Mouse (Mus musculus) adrenal gland (tissue): Measurements from ENCODE around the gene Ldb3.

Source experiments
- intact Hi-C: fragments of 180-260 bp; cut with DNase I; formaldehyde crosslinking; loops from one replicate; pipeline ENCODE4 v1.15.1; 2025
- long read RNA-seq, 2 experiments: library from polyadenylated mRNA; unstranded; transcript quantifications; one replicate each; pipeline ENCODE4 v2.0.0; 2020; ENCODE audit warnings: borderline replicate concordance in 1 of 2; ENCODE audit not compliant: insufficient replicate concordance in 1 of 2

The Ldb3 gene
- long read RNA-seq, experiment 1, result 0 reads
- long read RNA-seq, experiment 2, partial matches to known transcripts, result 0 of 1 reads
- long read RNA-seq, experiment 2, other reads (novel, unspliced or antisense), result 1 of 1 reads

DNA sequence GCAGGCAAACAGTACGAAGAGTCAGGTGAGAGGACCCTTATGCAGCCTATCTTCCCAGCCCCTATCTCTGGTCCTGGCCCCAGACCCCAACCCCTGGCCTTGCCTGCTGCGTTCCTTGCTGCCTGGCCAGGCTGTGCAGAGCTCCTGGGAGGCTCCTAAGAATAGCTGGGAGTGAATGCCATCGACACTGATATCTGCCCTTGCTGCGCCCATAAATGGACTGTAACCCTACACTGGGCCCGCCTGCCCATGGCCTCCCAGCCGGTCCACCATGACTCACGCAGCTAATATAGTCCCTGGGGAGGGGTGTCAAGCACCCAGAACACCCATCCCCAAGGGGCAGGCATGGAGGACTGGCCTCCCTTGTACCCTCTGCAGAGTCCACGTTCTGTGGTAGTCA, at the start of gene Ldb3:
TSS of gene Ldb3 (minus strand) at position 185 of the 400 bp plus-strand sequence.
- intact Hi-C loops, result no loop called here

DNA sequence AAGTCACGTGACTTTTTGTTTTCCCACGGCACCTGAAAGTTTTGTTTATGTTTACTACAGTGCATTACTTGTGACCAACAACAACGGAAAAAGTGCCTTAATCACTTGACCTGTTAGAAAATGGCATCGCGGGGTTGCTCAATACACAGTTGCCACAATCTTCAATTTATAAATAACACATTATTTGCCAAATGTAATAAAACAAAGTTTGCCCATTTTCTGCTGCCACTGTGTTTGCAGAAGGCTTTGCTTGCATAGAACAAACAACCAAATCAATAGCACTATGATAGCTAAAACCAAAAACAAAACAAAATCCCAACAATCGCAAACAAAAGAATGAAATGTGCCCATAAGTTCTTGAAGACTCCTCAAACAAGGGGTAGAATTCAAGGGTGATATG, 47.2 kb upstream of the Ldb3 start:
- intact Hi-C loops, result no loop called here

DNA sequence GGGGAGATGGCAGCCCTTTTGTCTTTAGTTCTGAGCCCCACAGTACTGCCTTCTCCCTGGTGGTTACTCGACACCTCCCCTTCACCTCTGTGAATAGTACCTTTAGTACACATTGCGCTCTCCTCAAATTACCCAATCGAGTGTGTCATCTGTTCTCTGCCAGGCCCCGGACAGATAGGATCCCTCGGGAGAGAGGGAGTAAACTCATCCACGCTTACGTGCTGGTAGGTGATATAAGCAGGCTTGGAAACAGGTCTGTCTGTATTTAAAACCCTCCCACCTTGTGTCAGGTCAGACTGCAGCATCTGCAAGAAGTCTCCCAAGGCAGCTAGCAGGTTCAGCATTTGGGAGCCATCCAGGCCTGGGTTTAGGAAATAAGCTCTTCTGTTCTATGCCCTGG, 46.7 kb upstream of the Ldb3 start:
- intact Hi-C loops, result no loop called here

DNA sequence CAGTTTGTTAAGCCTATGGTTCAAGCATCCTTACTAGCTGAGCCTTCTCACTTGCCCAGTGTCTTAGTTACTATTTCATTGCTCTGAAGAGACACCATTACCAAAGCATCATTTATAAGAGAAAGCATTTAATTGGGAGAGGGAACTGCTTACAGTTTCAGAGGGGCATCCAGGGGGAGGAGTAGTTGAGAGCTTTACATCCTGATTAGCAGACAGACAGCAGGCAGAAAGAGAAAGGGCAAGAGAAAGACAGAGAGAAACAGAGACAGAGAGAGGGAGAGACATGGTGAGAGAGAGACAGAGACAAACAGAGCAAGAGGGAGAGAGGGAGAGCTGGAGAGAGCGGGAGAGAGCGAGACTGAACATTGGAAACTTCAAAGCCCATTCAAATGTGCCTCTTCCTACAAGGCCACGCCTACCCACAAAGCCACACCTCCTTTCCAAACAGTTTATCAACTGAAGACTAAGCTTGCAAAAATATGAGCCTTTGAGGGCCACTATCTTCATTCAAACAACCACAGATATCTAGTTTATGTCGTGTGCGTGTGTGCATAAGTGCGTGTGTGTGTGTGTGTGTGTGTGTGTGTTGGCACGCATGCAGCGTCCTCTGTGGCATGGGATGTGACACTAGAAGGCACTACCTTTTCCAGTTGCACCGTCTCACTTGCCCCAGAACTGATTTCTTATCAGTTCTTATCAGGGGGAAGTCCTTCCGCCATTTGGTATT, 44.4 kb upstream of the Ldb3 start:
- intact Hi-C loops, result no loop called here

DNA sequence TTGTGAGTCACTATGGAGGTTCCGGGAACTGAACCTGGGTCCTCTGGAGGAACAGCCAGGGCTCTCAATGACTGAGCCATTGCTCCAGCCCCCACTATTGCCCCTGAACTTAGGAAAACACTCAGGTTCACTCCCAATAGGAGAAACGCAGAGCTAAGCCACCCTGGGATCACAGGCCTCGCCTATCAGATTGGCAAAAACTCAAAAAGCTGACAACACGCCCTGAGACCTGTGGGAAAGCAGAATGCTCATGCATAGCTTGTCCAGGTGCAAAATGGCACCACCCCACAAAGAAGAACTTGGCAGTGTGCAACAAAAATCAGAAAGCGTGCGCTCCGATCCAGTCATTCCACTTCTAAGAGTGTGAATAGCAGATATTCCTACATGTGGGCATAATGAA, 38.3 kb upstream of the Ldb3 start:
- intact Hi-C loops, result no loop called here

DNA sequence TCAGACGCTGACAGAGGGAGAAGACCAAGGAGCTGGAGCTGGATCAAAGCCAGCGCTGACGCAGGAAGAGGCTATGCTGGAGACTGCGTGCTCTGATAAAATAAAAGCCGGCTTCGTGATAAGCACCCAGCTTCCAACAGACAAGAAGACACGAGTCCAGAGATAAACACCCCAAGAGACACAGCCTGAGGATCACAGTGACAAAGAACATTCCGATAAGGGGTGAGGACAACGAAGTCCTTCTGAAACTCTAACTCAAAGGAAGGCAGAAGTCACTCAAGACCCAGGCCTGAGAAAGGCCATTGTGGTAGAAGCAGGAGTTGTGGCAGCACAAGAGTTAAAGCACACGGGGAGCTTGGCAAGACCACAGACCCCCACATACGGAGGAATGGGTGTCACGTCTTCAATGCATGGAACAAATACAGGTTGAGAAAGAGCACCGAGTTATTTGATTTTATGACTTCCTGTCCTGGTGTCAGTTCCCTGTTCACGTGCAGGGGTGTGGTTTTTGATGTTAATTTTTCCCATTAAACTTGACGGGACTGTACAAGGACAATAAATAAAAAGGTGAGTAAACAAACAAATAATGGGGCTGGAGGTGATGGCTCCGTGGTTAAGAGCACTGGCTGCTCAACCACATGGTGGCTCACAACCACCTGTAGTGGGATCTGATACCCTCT, 35.2 kb upstream of the Ldb3 start:
- intact Hi-C loops, result loop anchor here (5.0 kb wide), 1 partner anchor 49 kb away; the partner anchor contains the start of gene Wapl

DNA sequence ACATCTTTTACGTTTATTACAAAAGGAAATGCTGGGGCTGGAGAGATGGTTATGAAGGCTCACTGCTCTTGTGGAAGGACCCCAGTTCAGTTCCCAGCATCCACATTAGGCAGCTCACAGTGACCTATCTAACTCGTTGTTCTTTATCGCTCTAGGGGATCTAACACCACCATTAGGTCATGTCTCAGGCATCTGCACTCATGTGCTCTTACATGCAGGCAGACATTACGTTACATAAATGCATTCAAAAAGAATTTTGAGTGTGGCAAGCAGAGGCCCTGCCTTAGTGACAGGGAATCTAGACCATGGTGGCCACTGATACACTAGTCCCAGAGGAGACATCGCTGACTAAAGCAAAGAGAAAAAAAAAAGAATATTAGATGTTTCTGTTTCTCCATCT, 34.6 kb upstream of the Ldb3 start:
- intact Hi-C loops, result loop anchor here (5.0 kb wide), 1 partner anchor 49 kb away; the partner anchor contains the start of gene Wapl

DNA sequence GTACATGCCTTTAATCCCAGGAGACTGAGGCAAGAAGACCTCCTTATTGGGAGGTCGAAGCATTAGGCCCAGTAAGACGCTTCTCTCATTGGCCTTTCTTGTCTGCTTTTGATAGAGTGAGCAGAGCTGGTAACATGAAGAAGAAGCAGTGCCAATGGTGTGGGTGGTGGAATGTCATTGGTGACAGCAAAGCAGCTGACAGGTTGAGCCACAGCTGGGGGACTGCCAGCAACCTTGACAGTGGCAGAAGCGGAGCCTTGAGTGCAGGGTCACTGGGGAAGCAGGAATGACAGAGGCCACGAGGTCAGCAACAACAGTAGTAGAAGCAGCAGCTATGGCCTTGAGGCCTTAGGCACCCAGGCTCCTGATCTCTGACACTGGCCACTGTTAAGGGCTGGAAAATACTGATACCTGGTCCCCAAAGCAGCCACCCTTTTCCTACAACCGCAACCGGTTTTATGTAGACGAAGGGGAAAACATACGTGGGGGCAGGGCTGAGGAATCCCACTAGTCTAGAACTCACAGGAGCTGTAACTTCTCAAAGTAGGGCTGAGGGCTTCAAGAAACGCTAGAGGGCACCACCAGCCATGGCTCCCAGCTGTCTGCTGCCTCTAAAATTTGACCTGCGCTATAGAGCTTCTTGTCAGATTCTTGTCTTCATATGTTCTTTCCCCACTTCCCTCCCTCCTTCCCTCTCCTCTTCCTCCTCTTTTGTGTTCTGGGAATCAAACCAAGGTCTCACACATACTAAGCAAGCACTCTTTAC, 32.3 kb upstream of the Ldb3 start:
- intact Hi-C loops, result loop anchor here (2.0 to 5.0 kb wide), 2 partner anchors 52 to 148 kb away; partner anchors contain the start of gene Wapl

DNA sequence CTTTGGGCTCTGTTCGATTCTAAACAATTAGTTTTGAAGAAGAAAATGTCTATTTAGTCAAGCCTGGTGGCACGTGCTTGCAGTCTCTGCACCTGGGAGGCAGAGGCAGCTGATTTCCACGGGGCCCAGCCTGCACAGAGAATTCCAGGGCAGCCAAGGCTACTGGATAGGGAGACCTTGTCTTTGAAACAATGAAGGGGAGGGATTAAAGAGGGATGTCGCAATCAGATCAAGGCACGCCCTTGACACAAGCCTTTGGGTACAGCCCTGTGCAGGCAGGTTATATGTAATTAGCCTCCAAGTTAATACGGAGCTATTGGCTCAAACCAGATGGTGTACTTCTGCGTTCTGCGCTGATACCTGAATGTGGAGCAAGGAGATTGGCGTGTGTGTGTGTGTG, 30.3 kb upstream of the Ldb3 start:
- intact Hi-C loops, result no loop called here

DNA sequence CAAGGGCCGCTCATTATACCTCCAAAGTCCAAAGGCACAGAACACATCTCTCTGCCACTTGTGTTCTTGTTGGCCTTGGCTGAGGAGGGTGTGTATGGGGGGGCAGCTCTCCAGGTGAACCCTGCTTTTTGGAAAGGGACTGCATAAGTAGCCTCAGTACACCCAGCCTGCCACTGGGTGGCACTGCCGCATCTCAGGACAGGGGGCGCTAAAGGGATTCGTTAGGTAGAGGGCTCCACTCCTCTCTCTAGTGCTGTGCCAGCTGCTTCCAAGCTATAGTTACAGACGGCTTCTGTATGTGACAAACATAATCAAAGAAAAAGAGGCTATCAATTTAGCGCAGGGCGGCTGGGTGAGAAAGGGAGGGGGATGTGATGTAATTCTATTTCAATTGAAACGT, 28.3 kb upstream of the Ldb3 start:
- intact Hi-C loops, result loop anchor here (2.0 kb wide), 1 partner anchor 162 kb away; no protein-coding TSS in a partner anchor

DNA sequence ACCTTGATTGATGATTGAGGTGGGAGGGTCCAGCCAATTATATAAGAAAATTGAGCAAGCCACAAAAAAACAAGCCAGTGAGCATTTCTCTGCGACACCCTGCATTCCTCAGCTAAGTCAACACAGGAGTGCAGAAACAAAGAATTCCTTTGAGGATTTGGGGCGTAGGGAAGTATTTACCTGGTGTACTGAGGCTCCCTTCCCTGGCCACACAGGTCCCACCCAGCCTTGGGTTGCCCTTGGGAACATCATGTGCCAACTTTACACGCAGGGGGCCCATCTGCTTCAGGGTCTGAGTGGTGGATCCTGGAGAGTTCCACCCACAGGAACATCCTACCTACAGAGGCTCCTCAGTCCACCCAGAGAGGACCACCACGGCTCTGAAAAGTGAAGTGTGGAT, 27.1 kb upstream of the Ldb3 start:
- intact Hi-C loops, result loop anchor here (2.0 kb wide), 1 partner anchor 163 kb away; no protein-coding TSS in a partner anchor

DNA sequence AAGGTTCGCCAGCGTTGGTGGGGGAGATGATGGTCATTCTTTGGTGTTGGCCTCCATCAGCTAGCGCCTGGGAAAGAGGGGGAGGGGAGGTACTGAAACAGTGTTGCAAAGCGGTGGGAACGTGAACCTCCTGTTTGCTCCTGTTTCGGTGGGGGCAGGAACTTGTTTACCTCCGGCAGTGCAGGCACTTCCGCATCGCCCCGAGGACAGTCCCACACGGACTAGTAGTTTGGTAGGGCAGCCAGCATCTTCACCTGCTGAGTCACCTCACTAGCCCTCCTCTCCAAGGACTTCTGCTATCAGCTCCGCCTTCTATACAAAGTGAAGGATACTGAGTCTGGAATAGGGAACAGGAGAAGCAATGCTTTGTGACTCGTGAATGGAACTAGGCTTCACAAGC, 26.6 kb upstream of the Ldb3 start:
- intact Hi-C loops, result no loop called here

DNA sequence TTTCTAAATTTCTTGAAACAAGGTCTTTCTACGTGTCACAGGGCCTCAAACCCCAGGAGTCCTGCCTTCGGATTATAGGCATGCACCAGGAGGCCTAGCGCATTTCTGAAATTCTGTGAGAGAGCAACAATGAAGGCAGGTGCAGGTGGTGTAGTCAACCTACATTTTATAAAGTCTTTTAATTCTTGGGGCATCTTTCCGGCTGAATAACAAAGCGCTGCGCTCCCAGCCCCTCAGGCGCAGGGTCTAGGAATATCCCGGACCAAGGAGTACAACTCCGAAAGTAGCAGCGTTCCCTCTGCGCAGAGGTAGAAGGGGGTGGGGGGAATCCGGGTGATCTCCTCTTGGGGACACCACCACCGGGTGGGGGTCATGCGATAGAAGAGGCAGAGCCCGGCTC, 26.1 kb upstream of the Ldb3 start:
- intact Hi-C loops, result no loop called here

DNA sequence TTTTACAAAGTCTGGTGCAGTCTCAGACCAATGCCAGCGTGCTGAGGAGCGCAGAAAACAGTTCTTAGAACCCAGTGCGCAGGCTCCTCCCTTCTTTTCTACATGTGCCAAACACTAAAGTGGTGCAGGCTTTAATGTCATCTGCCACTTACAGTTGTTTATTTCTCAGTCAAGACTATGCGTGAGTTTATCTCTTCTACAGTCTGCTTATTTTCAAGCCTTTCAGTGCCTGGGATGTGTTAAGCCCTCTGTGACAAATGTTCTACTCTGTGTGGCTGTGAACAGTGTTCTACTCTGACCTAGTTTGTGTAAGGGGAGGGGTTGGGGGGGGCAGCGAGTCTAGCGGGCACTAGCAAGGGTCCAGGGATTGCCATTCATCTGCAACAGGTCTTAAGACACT, 25.0 kb upstream of the Ldb3 start:
- intact Hi-C loops, result no loop called here

DNA sequence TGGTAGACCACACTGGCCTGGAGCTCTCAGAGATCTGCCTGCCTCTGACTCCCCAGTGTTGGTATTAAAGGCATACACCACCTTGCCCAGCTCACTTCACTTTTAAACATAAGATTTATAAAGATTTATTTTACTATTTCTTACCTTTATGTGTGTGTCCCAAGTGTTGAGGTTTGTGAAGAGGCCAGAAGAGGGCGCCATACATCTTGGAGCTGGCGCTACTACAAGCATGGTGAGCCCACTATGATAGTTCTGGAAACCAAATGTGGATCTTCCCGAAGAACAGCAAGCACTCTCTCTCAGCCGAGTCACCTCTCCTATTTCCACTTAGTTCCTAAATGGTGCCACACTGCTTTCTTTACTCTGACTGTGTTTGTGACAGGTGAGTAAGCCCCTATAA, 23.7 kb upstream of the Ldb3 start:
- intact Hi-C loops, result no loop called here

DNA sequence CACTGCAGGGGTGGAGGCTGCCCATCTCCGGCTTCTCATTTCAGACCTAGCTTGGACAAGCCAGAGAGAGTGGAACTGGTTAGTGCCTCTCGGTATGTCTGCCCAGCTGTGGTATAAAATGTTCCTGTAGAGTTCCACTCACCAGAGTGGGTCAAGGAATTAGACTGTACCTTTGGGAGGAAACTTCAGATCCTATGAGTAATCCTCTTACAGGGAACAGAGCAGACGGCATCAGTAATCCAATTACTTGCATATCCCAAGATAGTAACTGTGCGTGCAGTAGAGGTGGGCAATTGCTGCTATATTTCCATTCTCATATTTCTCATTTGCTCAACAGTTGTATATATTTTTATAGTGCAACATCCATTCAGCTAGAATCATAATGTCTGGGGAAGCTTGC, 23.1 kb upstream of the Ldb3 start:
- intact Hi-C loops, result no loop called here

DNA sequence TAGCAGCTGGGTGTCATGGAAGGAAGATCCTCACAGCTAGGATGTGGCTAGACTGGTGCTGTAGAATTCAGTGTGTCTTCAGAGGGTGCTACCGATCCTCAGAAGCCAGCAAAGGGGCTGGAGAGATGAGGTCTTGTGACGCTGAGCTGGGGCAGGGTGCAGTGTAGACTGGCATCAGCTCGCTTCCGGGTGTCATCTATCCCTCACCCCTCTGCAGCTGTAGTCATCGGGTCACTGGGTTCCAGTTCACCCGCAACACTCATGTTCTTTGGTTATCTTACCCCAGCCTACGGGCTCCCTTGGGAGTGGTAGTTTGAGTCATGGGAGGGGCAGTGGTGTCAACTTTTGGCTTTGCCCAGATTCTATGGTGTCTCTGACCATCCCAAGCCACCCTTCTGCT, 13.4 kb upstream of the Ldb3 start:
- intact Hi-C loops, result no loop called here

DNA sequence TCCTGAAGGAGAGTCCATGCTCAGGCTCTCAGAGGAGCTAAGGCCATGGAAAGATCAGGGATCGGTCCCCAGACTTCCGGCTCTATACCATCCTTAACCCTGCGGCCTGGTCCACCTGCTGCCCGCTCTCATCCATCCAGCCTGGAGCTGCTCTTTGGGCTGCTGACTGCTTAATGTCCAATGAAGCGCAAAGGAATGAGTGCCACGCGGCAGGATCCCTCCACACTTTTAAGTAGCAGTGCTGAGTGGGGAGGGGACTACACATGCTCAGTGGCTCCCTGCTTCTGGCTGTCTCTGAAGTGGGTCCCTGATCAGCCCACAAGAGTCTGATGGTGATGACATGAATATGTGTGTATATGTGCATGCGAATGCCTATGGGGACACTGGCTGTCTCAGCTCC, 11.5 kb upstream of the Ldb3 start, which contains the start of gene Opn4:
TSS of gene Opn4 (minus strand) at position 202 of the 400 bp plus-strand sequence.
- intact Hi-C loops, result no loop called here

DNA sequence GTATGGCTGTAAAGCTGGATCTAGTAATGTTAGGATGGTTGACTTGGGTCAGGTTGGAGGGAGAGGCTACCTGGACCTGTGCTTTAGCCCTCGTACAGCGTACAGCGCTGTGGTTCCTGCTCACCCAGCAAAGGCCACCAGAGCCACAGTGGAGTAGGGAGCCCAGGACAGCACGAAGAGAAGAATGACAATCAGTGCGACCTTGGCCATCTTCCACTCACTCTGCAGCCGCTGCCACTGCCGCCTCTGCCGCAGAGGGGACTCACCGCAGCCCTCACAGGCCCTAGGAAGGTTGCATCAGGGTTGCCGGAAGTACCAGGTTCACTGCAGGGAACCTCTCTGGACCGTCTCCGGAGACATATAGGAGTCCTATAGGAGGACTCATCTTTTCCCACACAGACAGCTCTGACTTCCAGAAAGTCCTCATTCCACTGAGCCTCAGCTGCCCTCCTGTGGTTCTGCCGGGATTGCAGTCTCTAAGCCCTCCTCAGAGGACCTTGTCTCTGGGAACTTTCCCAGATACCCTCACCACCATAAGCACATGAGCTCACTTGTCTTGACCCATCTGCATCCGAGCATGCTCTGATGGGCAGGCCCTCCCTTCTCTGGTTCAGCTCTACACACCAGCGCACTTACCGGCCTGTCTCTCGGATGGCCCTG, 7.2 kb upstream of the Ldb3 start:
- intact Hi-C loops, result no loop called here

DNA sequence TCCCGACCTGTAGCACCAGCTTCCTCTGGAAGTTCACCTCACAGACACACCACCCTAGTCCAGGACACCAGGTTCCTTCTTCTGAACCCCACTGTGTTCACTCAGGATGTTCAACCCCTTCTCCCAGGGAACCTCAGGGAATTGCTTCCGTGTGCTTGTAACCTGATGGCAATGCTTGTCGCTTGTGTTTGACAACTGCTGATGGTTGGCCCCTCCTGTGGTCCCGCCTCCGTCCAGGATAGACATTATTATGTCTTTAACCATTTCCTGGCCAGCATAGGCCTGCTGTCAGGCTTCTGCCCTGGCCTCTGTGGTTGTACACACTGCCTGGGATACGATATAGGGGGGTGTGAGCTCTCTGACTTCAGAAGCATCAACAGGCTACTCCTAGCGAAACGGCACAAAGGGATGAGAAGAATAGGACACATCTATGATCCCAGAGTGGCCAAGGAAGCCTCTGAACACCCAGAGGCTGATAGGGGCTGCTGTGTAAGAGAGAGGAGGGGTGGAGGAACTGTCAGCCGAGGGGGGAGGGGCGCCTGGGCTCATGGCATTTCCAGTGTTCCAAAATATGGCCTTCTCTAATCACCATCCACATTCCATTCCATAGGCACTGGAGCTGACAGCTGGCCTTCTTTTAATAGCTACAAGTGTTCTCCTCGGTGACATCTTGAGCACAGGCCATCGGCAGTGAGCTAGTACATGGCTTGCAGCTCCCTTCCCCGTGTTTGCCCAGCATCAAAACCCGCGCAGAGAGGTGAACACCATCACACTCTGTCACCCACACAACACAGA, 3.5 kb upstream of the Ldb3 start:
- intact Hi-C loops, result no loop called here
